Mouse (Mus musculus) forebrain, embryonic 14.5 days (tissue): Measurements from ENCODE around the gene Grin3b. TPM values are rescaled to one million over a fixed set of nuclear protein-coding genes. Genes with fewer than 3 reads are reported as not detected.

Experiments used
- ATAC-seq: fragments of 200-750 bp; cut with Nextera tagmentation; 2 replicates; pipeline ENCODE4 v1.8.0; 2017; ENCODE audit warnings: mild to moderate bottlenecking, moderate library complexity
- DNase-seq: peaks from one replicate; pipeline ENCODE4 v3.0.0-alpha.2; 2015; ENCODE audit warnings: low spot score
- H3K27ac ChIP-seq: fragments of 300-500 bp; sonication (generic); 2 replicates; pipeline ENCODE4 v1.5.1; 2014; ENCODE audit warnings: low read depth, mild to moderate bottlenecking, control low read depth, low read length, moderate library complexity
- H3K27me3 ChIP-seq: fragments of 300-500 bp; sonication (generic); replicated peaks from 2 replicates; pipeline ENCODE4 v1.6.1; 2014; ENCODE audit warnings: low read length, control low read depth, mixed read lengths; ENCODE audit not compliant: control insufficient read depth, insufficient read depth
- H3K36me3 ChIP-seq: fragments of 300-500 bp; sonication (generic); 2 replicates; pipeline ENCODE4 v1.6.1; 2014; ENCODE audit warnings: low read length, control low read depth; ENCODE audit not compliant: control insufficient read depth, insufficient read depth
- H3K4me1 ChIP-seq: fragments of 300-500 bp; sonication (generic); 2 replicates; pipeline ENCODE4 v1.6.1; 2014; ENCODE audit warnings: antibody characterized with exemption, low read length, control low read depth; ENCODE audit not compliant: control insufficient read depth, insufficient read depth
- H3K4me2 ChIP-seq: fragments of 300-500 bp; sonication (generic); 2 replicates; pipeline ENCODE4 v1.6.1; 2014; ENCODE audit warnings: mild to moderate bottlenecking, control low read depth, low read length
- H3K4me3 ChIP-seq: fragments of 300-500 bp; sonication (generic); 2 replicates; pipeline ENCODE4 v1.5.1; 2014; ENCODE audit warnings: low read depth, low read length, control low read depth
- H3K9ac ChIP-seq: fragments of 300-500 bp; sonication (generic); 2 replicates; pipeline ENCODE4 v1.6.1; 2014; ENCODE audit warnings: mild to moderate bottlenecking, low read length, control low read depth, moderate library complexity
- H3K9me3 ChIP-seq: fragments of 300-500 bp; sonication (generic); replicated peaks from 2 replicates; pipeline ENCODE4 v1.6.1; 2016; ENCODE audit warnings: low read length, control low read depth, mixed read lengths; ENCODE audit not compliant: control insufficient read depth
- WGBS: fragments of 180-500 bp; shearing (Covaris S2); extraction: QIAGEN DNeasy Blood & Tissue Kit; methylation state at CpG from one replicate; pipeline ENCODE4 v1.1.7; 2014; 5-methylcytosine and 5-hydroxymethylcytosine counted together
- polyA plus RNA-seq: library from polyadenylated mRNA; unstranded; fragments of >200 nt; fragmentation: Nextera tagmentation; extraction: Ambion mirVana; gene quantifications from 2 replicates; pipeline ENCODE4 v1.2.1, GENCODE M21; 2014

The Grin3b gene
- polyA plus RNA-seq, result 0.23 and 0.40 TPM in 2 replicates

DNA sequence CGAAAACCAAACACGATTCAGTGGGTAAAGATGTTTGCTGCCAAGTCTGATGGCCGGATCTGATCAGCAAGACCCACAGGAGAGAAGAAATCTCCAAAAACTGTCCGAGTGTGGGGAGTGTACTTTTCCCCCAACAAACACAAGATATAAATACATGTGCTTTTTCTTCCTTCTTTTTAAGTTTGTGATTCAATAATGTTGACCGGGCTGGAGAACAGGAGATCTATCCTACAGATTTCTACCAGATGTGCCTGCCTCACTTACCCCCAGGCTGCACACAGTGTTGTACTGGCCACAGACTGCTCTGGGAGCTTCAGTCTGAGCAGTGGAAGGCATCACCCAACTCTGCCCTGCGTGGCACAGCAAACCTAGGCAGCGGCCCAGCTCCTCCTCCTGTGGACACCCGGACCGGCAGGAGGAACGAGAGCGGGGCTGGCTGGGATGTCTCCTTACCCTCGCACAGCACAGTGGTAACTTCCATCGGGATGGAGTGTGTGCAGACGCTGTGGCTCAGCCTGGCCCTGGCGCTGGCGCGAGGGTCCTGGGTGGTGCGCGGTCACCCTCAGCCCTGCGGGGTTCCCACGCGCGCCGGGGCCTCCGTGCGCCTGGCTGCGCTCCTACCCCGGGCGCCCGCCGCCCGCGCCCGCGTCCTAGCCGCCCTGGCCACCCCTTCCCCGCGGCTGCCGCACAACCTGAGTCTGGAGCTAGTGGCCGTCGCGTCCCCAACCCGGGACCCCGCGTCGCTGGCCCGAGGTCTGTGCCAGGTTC, at the start of gene Grin3b:
TSS of gene Grin3b (plus strand) at position 301 of the 768 bp plus-strand sequence.
- Histone ChIP-seq H3K27me3 (peaks cover 30% of the 10 kb centered on the region), H3K4me1 (no peaks in the 10 kb centered on the region; the same call in 1 of the 2 replicates), H3K9me3 (no peaks in the 10 kb centered on the region), H3K4me3 (peak within 1 kb of the TSS; percentile 23), H3K9ac (peak within 1 kb of the TSS; percentile 49), H3K4me2 (peak within 1 kb of the TSS; percentile 47), H3K27ac (no peak within 1 kb of the TSS), H3K36me3 (peaks cover 41% of the 10 kb centered on the region)
- 12% methylated on average over 30 of the region's 47 CpGs for WGBS
- ATAC-seq, result no peak
- no peak for DNase-seq

DNA sequence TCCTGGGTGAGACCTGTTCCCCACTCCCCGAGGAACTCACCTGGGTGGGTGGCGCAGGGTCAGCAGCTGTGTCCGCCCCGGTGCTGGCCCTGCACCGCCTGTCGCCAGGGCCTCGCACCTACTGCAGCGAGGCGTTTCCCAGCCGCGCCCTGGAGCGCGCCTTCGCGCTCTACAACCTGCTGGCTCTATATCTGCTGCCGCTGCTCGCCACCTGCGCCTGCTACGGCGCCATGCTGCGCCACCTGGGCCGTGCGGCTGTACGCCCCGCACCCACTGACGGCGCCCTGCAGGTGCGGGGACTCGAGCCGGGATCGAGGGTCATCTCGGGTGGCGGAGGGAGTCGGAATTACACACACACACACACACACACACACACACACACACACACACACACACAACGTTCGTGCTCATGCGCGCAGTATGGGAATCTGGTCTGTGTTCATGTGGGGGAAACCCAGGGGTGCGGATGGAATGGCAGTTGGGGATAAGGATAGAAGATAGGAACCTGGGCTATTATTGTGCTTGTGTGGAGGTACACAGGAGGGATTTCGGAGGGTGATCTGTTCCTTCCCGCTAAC, 49.5 kb upstream of the Grin3b start, which contains the start of gene R3hdm4:
TSS of gene R3hdm4 (minus strand) at position 251 of the 578 bp plus-strand sequence.
- DNase-seq, result no peak
- H3K9ac ChIP-seq, result peak within 1 kb of the TSS; percentile 37
- no peak within 1 kb of the TSS for H3K27ac ChIP-seq
- H3K36me3 ChIP-seq, result no peaks in the 10 kb centered on the region
- peaks cover 65% of the 10 kb centered on the region for H3K27me3 ChIP-seq
- peak within 1 kb of the TSS; percentile 33 for H3K4me2 ChIP-seq
- H3K4me1 ChIP-seq, result peaks cover 6% of the 10 kb centered on the region
- ATAC-seq, result no peak
- 2% methylated on average over 41 of the region's 41 CpGs for WGBS
- peak within 1 kb of the TSS; percentile 13 for H3K4me3 ChIP-seq
- no peaks in the 10 kb centered on the region for H3K9me3 ChIP-seq

GRCm38 (mm10) chr10:79921572-79921971, 48.9 kb upstream of the Grin3b start:
- under 1% methylated on average over 34 of the region's 34 CpGs for WGBS
- ATAC-seq (no peak), DNase-seq (no peak)
- Histone ChIP-seq H3K9me3 (no peaks in the 10 kb centered on the region), H3K27me3 (peaks cover 65% of the 10 kb centered on the region), H3K4me1 (peaks cover 8% of the 10 kb centered on the region; the same call in 1 of the 2 replicates), H3K4me3 (peak overlapping the region; percentile 13), H3K4me2 (peak overlapping the region; percentile 33), H3K27ac (no peak overlapping the region), H3K36me3 (no peaks in the 10 kb centered on the region), H3K9ac (peak overlapping the region; percentile 37)

- ATAC-seq (peak; percentile 19), DNase-seq (peak; percentile 90)
- Histone ChIP-seq H3K4me2 (peak overlapping the region; percentile 78; the same call in 1 of the 2 replicates), H3K9me3 (no peaks in the 10 kb centered on the region), H3K27me3 (peaks cover 36% of the 10 kb centered on the region), H3K36me3 (no peaks in the 10 kb centered on the region), H3K4me3 (no peak overlapping the region), H3K27ac (no peak overlapping the region), H3K9ac (no peak overlapping the region), H3K4me1 (peaks cover 12% of the 10 kb centered on the region; the same call in 1 of the 2 replicates)
- 11% methylated on average over 29 of the region's 29 CpGs for WGBS
Measured at GRCm38 (mm10) chr10:79924998-79925784, 45.3 kb upstream of the Grin3b start.

- DNase-seq (no peak), ATAC-seq (no peak)
- Histone ChIP-seq H3K36me3 (peaks cover 4% of the 10 kb centered on the region; the same call in 1 of the 2 replicates), H3K4me3 (peak overlapping the region; percentile 91), H3K27me3 (peaks cover 29% of the 10 kb centered on the region), H3K9me3 (no peaks in the 10 kb centered on the region), H3K27ac (no peak overlapping the region), H3K4me1 (peaks cover 12% of the 10 kb centered on the region; the same call in 1 of the 2 replicates), H3K4me2 (peak overlapping the region; percentile 78), H3K9ac (peak overlapping the region; percentile 84)
- 5% methylated on average over 15 of the region's 15 CpGs for WGBS
Measured at GRCm38 (mm10) chr10:79925785-79926490, 44.6 kb upstream of the Grin3b start.

DNA sequence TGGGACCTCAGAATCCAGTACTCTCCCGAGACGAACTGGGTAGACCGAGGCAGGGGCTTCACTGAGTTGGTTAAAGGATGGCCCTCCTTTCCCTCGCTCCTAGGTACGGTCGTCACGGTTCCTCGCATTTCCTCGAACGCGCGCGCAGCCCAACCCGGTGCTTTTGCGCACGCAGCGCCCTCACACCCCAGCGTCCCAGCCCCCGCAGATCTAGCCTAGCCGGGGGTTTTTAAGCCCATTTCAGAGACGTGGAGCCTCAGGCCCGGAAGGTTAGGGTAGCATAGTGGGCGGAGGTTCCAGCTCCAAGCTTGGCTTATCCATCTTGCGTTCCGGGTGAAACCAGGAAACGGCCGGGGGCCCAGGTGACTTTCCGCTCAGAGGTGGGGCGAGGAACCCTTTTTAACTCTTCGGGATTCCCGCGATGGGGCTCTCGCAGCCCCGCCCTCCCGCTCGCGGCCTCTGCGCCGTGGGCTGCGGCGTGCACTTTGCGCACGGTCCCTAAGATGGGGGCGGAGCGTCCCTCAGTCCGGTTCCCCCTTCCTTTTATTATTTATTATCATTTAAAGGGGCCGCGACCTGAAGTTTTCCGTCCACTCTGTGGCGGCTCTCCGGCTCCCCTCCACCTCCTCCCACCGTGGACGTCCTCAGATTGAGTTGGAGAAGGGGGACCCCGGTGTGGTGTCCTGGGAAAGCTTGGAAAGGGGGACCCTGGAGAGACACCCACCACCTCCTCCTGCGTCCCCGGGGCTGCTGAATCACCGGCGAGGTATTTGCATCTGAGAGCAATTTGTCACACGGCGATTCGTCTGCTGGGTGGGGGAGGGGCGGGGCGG, 43.8 kb upstream of the Grin3b start, which contains the start of gene Arid3a:
TSS of gene Arid3a (plus strand) at position 553 of the 833 bp plus-strand sequence.
- under 1% methylated on average over 56 of the region's 63 CpGs for WGBS

DNA sequence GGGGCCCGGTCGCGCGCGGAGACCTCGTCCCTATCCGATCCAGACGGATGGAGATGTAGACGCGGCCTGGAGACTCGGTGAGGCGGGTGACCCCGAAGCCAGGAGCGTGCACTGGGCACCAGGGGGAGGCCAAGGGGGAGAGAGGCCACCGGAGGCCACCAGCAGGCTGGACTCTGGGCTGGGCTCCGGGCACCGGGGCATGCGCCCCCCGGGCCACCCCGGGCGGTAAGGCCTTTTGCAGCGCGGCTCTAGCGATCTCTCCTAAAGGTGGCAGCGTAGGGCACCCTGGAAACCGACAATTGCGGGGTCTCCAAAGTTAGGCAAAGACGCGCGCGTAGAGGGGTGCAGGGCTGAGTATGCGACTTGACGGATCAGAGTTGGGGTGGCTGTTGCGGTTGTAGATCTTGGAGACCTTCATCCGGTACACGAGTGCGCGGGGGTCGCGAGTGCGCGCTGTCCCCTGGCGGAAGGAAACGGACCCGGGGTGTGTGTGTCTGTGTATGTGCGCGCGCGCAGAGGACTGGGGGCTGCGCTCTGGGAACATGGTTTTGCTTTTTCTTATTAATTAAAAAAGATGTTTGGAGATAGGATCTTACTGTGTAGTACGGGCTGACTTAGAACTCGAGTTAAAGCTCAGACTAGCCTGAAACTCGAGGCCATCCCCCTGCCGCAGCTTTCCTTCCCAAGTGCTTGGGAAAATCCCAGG, 43.0 kb upstream of the Grin3b start:
- H3K27ac ChIP-seq, result peak overlapping the region; percentile 85
- H3K27me3 ChIP-seq, result peaks cover 14% of the 10 kb centered on the region
- peak overlapping the region; percentile 84 for H3K9ac ChIP-seq
- peak overlapping the region; percentile 91 for H3K4me3 ChIP-seq
- ATAC-seq (peak; percentile 32), DNase-seq (peak; percentile 65)
- H3K4me1 ChIP-seq, result peaks cover 12% of the 10 kb centered on the region; the same call in 1 of the 2 replicates
- no peaks in the 10 kb centered on the region for H3K9me3 ChIP-seq
- WGBS, result under 1% methylated on average over 54 of the region's 54 CpGs
- peaks cover 6% of the 10 kb centered on the region; the same call in 1 of the 2 replicates for H3K36me3 ChIP-seq
- peak overlapping the region; percentile 78 for H3K4me2 ChIP-seq

More for the DNA sequence above, 43.8 kb upstream of the Grin3b start, which contains the start of gene Arid3a:
- no peaks in the 10 kb centered on the region for H3K9me3 ChIP-seq
- peak within 1 kb of the TSS; percentile 85 for H3K27ac ChIP-seq
- H3K27me3 ChIP-seq, result peaks cover 21% of the 10 kb centered on the region
- peak within 1 kb of the TSS; percentile 91 for H3K4me3 ChIP-seq
- H3K9ac ChIP-seq, result peak within 1 kb of the TSS; percentile 84
- H3K4me2 ChIP-seq, result peak within 1 kb of the TSS; percentile 78
- H3K36me3 ChIP-seq, result peaks cover 4% of the 10 kb centered on the region; the same call in 1 of the 2 replicates
- H3K4me1 ChIP-seq, result peaks cover 12% of the 10 kb centered on the region; the same call in 1 of the 2 replicates
- peak; percentile 95 for DNase-seq
- peak; percentile 81 for ATAC-seq
